Mouse (Mus musculus): ENCODE measurements around the gene Ccdc125. TPM values are rescaled to one million over a fixed set of nuclear protein-coding genes. Genes with fewer than 3 reads are reported as not detected.
"Not testable (repeated sequence)": the region's sequence is repeated elsewhere in the genome, so short reads cannot be mapped to it uniquely, and the experiment has no call there.

The Ccdc125 gene
- polyA plus RNA-seq, 1 experiment from 2014 or later, result 1.9 TPM

- no peak overlapping the region for H3K4me3 ChIP-seq
- peaks cover 31% of the 10 kb centered on the region for H3K4me1 ChIP-seq (replicated peaks)
- H3K9me3 ChIP-seq, result no peaks in the 10 kb centered on the region
- no peak overlapping the region for H3K27ac ChIP-seq (replicated peaks)
- no peaks in the 10 kb centered on the region for H3K27me3 ChIP-seq
- 94% methylated on average over 5 of the region's 5 CpGs for whole genome bisulfite sequencing
- peaks cover 23% of the 10 kb centered on the region for H3K36me3 ChIP-seq
- no peak for ATAC-seq (ENCODE audit: low read depth)
- no peak overlapping the region for H3K4me2 ChIP-seq
- H3K9ac ChIP-seq, result no peak overlapping the region
Measured at GRCm38 (mm10) chr13:100728086-100728485, 58.6 kb downstream of the Ccdc125 start.

DNA sequence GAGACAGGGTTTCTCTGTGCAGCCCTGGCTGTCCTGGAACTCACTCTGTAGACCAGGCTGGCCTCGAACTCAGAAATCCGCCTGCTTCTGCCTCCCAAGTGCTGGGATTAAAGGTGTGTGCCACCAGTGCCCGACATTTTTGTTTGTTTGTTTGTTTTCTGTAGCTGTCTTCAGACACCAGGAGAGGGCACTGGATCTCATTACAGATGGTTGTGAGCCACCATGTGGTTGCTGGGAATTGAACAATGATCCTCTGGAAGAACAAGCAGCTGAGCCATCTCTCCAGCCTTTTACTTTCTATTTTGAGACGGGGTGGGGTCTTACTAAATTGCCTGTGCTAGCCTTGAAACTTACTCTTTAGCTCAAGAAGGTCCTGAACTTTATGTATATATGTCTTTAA is 59.0 kb downstream of the Ccdc125 start:
- not testable (repeated sequence) for H3K4me3 ChIP-seq; H3K4me2 ChIP-seq; H3K9ac ChIP-seq; H3K27me3 ChIP-seq; H3K9me3 ChIP-seq; H3K27ac ChIP-seq (replicated peaks); ATAC-seq (ENCODE audit: low read depth)
- peaks cover 31% of the 10 kb centered on the region for H3K4me1 ChIP-seq (replicated peaks)
- H3K36me3 ChIP-seq, result peaks cover 23% of the 10 kb centered on the region
- 94% methylated on average over 4 of the region's 4 CpGs for WGBS

DNA sequence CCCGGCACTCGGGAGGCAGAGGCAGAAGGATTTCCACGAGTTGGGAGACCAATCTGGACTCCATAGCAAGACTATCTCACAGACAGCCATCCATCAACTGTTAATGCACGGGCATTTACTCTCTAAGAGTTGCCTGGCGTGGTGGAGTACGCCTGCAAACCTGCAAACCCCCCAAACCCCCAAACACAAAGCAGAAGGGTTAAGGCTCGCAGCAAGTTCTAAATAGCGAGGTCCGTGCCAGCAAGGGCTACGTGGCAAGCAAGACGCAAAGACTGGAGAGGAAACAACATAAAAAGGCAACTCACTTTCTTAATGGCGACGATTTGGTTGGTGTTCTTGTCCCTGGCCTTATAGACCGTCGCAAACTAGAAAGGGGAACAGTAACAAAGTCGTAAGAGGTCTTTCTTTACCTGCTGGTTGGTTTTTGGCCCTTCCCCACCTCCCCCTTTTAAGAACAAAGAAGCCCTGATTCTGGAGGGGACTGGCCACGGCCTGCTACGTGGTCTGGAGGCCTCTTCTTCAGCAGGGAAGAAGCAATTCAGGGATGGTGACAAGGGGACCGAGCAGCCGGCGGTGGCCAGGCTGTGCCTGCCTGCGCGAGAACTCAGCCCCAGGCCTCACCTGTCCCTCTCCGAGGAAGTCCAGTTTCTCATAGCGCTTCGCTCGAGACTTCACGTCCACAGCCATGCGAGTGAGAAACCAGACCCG is 60.8 kb downstream of the Ccdc125 start:
- whole genome bisulfite sequencing, result 2% methylated on average over 30 of the region's 30 CpGs
- peak overlapping the region; percentile 66 for H3K4me3 ChIP-seq
- peak overlapping the region; percentile 86 for H3K27ac ChIP-seq (replicated peaks)
- ATAC-seq (ENCODE audit: low read depth), result peak; percentile 92
- H3K9ac ChIP-seq, result peak overlapping the region; percentile 87
- H3K36me3 ChIP-seq, result peaks cover 24% of the 10 kb centered on the region
- no peaks in the 10 kb centered on the region for H3K27me3 ChIP-seq
- H3K4me1 ChIP-seq (replicated peaks), result peaks cover 22% of the 10 kb centered on the region
- H3K4me2 ChIP-seq, result peak overlapping the region; percentile 92
- no peaks in the 10 kb centered on the region for H3K9me3 ChIP-seq

GRCm38 (mm10) chr13:100730861-100731176 is 61.3 kb downstream of the Ccdc125 start, which contains the start of gene Cdk7:
Gene Cdk7, minus strand, starts transcription at chr13:100730939.
- Histone ChIP-seq H3K27ac (replicated peaks) (peak within 1 kb of the TSS; percentile 86), H3K4me1 (replicated peaks) (peaks cover 22% of the 10 kb centered on the region), H3K36me3 (peaks cover 25% of the 10 kb centered on the region), H3K9me3 (no peaks in the 10 kb centered on the region), H3K9ac (peak within 1 kb of the TSS; percentile 87), H3K4me3 (peak within 1 kb of the TSS; percentile 66), H3K4me2 (peak within 1 kb of the TSS; percentile 92), H3K27me3 (no peaks in the 10 kb centered on the region)
- WGBS, result under 1% methylated on average over 19 of the region's 19 CpGs
- ATAC-seq (ENCODE audit: low read depth), result peak; percentile 99

DNA sequence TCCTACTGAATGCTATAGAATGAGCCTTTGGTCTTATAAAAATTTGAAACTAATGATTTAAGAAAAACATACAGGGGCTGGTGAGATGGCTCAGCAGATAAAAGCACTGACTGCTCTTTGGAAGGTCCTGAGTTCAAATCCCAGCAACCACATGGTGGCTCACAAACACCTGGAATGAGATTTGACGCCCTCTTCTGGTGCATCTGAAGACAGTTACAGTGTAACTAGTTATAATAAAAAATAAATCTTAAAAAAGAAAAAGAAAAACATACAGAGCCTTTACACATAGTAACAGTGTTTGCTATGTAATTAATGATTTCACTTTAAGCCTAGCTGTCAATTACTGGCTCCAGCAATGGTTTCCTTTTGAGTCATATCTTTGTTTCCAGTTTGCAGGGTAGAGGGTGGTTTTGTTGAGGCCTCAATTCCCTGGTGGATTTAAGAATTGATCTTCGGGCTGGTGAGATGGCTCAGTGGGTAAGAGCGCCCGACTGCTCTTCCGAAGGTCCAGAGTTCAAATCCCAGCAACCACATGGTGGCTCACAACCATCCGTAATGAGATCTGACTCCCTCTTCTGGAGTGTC is 62.0 kb downstream of the Ccdc125 start:
- peak overlapping the region; percentile 87; the same call in 1 of the 2 replicates for H3K9ac ChIP-seq
- peaks cover 22% of the 10 kb centered on the region for H3K4me1 ChIP-seq (replicated peaks)
- peak overlapping the region; percentile 92 for H3K4me2 ChIP-seq
- WGBS, result 95% methylated on average over 6 of the region's 6 CpGs
- H3K9me3 ChIP-seq; H3K27me3 ChIP-seq; ATAC-seq (ENCODE audit: low read depth): not testable (repeated sequence)
- peaks cover 27% of the 10 kb centered on the region for H3K36me3 ChIP-seq
- H3K27ac ChIP-seq (replicated peaks), result peak overlapping the region; percentile 86
- H3K4me3 ChIP-seq, result peak overlapping the region; percentile 66

GRCm38 (mm10) chr13:100732756-100733155 is 63.2 kb downstream of the Ccdc125 start:
- 96% methylated on average over 2 of the region's 2 CpGs for WGBS

GRCm38 (mm10) chr13:100742831-100743230 is 73.3 kb downstream of the Ccdc125 start:
- WGBS, result 92% methylated on average over 5 of the region's 5 CpGs
- peak overlapping the region; percentile 62; the same call in 1 of the 2 replicates for H3K4me2 ChIP-seq
- H3K9ac ChIP-seq, result no peak overlapping the region
- ATAC-seq (ENCODE audit: low read depth), result no peak
- H3K27me3 ChIP-seq, result no peaks in the 10 kb centered on the region
- H3K36me3 ChIP-seq, result peaks cover 15% of the 10 kb centered on the region
- no peaks in the 10 kb centered on the region for H3K9me3 ChIP-seq
- H3K27ac ChIP-seq (replicated peaks), result no peak overlapping the region
- H3K4me1 ChIP-seq (replicated peaks), result peaks cover 16% of the 10 kb centered on the region
- no peak overlapping the region for H3K4me3 ChIP-seq

More at GRCm38 (mm10) chr13:100732756-100733155, 63.2 kb downstream of the Ccdc125 start:
- Histone ChIP-seq H3K9me3 (no peaks in the 10 kb centered on the region), H3K27me3 (no peaks in the 10 kb centered on the region), H3K36me3 (peaks cover 31% of the 10 kb centered on the region), H3K4me3 (no peak overlapping the region), H3K9ac (no peak overlapping the region), H3K4me1 (replicated peaks) (peaks cover 19% of the 10 kb centered on the region), H3K4me2 (no peak overlapping the region), H3K27ac (replicated peaks) (no peak overlapping the region)
- ATAC-seq (ENCODE audit: low read depth), result no peak

GRCm38 (mm10) chr13:100743346-100744035 is 74.0 kb downstream of the Ccdc125 start:
- Histone ChIP-seq H3K9me3 (no peaks in the 10 kb centered on the region), H3K4me3 (peak overlapping the region; percentile 77), H3K27ac (replicated peaks) (peak overlapping the region; percentile 97), H3K9ac (peak overlapping the region; percentile 88), H3K36me3 (peaks cover 8% of the 10 kb centered on the region), H3K4me2 (peak overlapping the region; percentile 62), H3K27me3 (no peaks in the 10 kb centered on the region), H3K4me1 (replicated peaks) (peaks cover 16% of the 10 kb centered on the region)
- peak; percentile 66 for ATAC-seq (ENCODE audit: low read depth)
- 64% methylated on average over 11 of the region's 11 CpGs for WGBS

- H3K9ac ChIP-seq, result peak within 1 kb of the TSS; percentile 88
- peak; percentile 98 for ATAC-seq (ENCODE audit: low read depth)
- WGBS, result under 1% methylated on average over 52 of the region's 52 CpGs
- peak within 1 kb of the TSS; percentile 77 for H3K4me3 ChIP-seq
- H3K9me3 ChIP-seq, result no peaks in the 10 kb centered on the region
- H3K27me3 ChIP-seq, result no peaks in the 10 kb centered on the region
- H3K36me3 ChIP-seq, result peaks cover 5% of the 10 kb centered on the region; the same call in 1 of the 2 replicates
- peak within 1 kb of the TSS; percentile 97 for H3K27ac ChIP-seq (replicated peaks)
- H3K4me2 ChIP-seq, result peak within 1 kb of the TSS; percentile 62
- peaks cover 16% of the 10 kb centered on the region for H3K4me1 ChIP-seq (replicated peaks)
Measured at GRCm38 (mm10) chr13:100744036-100744744, 74.7 kb downstream of the Ccdc125 start, which contains the start of gene Mrps36. Gene Mrps36, minus strand, starts transcription at chr13:100744659.

DNA sequence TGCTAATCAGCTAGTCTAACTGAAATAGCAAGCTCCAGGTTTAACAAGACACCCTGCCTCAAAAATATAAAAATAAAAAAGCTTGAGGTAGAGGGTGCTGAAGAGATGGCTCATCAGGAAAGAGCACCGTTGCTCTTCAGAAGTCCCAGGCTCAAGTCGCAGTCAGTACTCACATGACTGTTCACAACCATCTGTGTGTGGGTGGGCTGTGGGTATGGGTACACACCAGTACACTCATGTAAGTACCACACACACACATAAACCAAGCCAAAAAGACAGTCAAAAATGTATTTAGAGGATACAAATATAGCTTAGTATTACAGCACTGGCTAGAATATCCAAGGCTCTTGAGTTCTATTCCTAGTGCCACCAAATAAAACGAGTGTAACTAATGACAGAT is 76.6 kb downstream of the Ccdc125 start:
- no peak overlapping the region for H3K4me3 ChIP-seq
- H3K27me3 ChIP-seq, result no peaks in the 10 kb centered on the region
- H3K4me2 ChIP-seq, result no peak overlapping the region
- no peak overlapping the region for H3K27ac ChIP-seq (replicated peaks)
- WGBS, result 90% methylated on average over 3 of the region's 3 CpGs
- H3K36me3 ChIP-seq, result no peaks in the 10 kb centered on the region
- H3K4me1 ChIP-seq (replicated peaks), result peaks cover 16% of the 10 kb centered on the region
- no peak overlapping the region for H3K9ac ChIP-seq
- no peak for ATAC-seq (ENCODE audit: low read depth)
- H3K9me3 ChIP-seq, result no peaks in the 10 kb centered on the region

Measured in neural tube, embryonic 13.5 days (tissue).